Mouse (Mus musculus) frontal cortex, adult 2 months (tissue): ENCODE results near the gene Hoxc5. TPM values are rescaled to one million over a fixed set of nuclear protein-coding genes. Genes with fewer than 3 reads are reported as not detected.

Experiments
- DNase-seq, 2 experiments: peaks; one replicate each; pipeline ENCODE4 v3.0.0; 2022; ENCODE audit warnings: low spot score in 1 of 2; ENCODE audit errors: extremely low spot score in 1 of 2
- polyA plus RNA-seq: library from polyadenylated mRNA; depleted of rRNA; stranded (reverse); fragments of >200 nt; gene quantifications from 2 replicates; pipeline ENCODE4 v1.2.3, GENCODE M21; 2012; rRNA removed

Hoxc5 gene
- polyA plus RNA-seq, 1 experiment = not detected

DNA sequence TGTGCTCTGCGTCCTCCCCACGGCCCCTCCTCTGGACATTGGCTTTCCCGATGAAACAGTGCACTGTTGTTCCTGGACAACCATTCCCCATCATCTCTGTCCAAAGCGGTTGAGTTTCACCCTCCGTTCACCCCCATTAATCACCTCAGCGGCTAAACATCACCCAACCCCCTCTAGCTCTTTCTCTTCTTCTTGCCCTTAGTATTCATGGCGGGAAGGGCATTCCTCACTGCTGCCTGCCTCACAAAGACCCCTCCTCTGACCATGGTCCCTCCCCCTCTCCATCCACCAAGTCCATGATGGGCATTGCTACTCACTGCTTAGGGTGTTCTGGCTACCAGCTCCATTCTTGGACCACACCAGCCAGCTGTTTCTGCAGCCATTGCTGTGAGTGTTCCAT lies 98.4 kb downstream of the Hoxc5 start:
- DNase-seq = no peak

Other genes with a start within 250 kb of the Hoxc5 start
- 64.9 and 69.7 TPM in 2 replicates for gene Calcoco1, start 245.3 kb upstream of the Hoxc5 start, polyA plus RNA-seq
- gene Hoxc13, start 46.3 kb upstream of the Hoxc5 start, polyA plus RNA-seq = not detected in 2 replicates
- gene Hoxc12, start 30.7 kb upstream of the Hoxc5 start, polyA plus RNA-seq = not detected in 2 replicates
- gene Hoxc11, start 13.0 kb upstream of the Hoxc5 start, polyA plus RNA-seq = not detected in 2 replicates
- gene Hoxc10, start 647 bp upstream of the Hoxc5 start, polyA plus RNA-seq = not detected in 2 replicates
- gene Hoxc9, start 9.0 kb downstream of the Hoxc5 start, polyA plus RNA-seq = not detected in 2 replicates
- gene Hoxc8, start 23.2 kb downstream of the Hoxc5 start, polyA plus RNA-seq = not detected in 2 replicates
- not detected in 2 replicates for gene Hoxc6, start 30.8 kb downstream of the Hoxc5 start, polyA plus RNA-seq
- 0.06 TPM in 1 of 2 replicates, not detected in the other for gene Hoxc4, start 51.5 kb downstream of the Hoxc5 start, polyA plus RNA-seq
- 16.1 and 16.3 TPM in 2 replicates for gene Smug1, start 199.6 kb downstream of the Hoxc5 start, polyA plus RNA-seq